Mouse (Mus musculus) heart, embryonic 11.5 days (tissue): ENCODE data around the gene Nuak1. TPM values are rescaled to one million over a fixed set of nuclear protein-coding genes. Genes with fewer than 3 reads are reported as not detected.
A peak's percentile ranks its signal among the peaks of the same experiment; 100 is the strongest.

Source experiments
- ATAC-seq: fragments of 200-750 bp; cut with Nextera tagmentation; replicated peaks from 2 replicates; pipeline ENCODE4 v1.8.0; 2017; ENCODE audit warnings: moderate library complexity; ENCODE audit not compliant: insufficient number of reproducible peaks, low FRiP score, low TSS enrichment
- H3K27ac ChIP-seq: fragments of 300-500 bp; sonication (generic); 2 replicates; pipeline ENCODE4 v1.5.1; 2014; ENCODE audit warnings: mild to moderate bottlenecking, low read depth, low read length
- H3K27me3 ChIP-seq: fragments of 300-500 bp; sonication (generic); 2 replicates; pipeline ENCODE4 v1.6.1; 2014; ENCODE audit warnings: mild to moderate bottlenecking, low read length, mixed read lengths; ENCODE audit not compliant: control insufficient read depth, insufficient read depth
- H3K36me3 ChIP-seq: fragments of 300-500 bp; sonication (generic); 2 replicates; pipeline ENCODE4 v1.6.1; 2014; ENCODE audit warnings: mild to moderate bottlenecking, low read length, moderate library complexity, mixed read lengths; ENCODE audit not compliant: control insufficient read depth, insufficient read depth
- H3K4me1 ChIP-seq: fragments of 300-500 bp; sonication (generic); 2 replicates; pipeline ENCODE4 v1.6.1; 2014; ENCODE audit warnings: low read length; ENCODE audit not compliant: control insufficient read depth, insufficient read depth
- H3K4me2 ChIP-seq: fragments of 300-500 bp; sonication (generic); 2 replicates; pipeline ENCODE4 v1.6.1; 2014; ENCODE audit warnings: mild to moderate bottlenecking, moderate library complexity
- H3K4me3 ChIP-seq: fragments of 300-500 bp; sonication (generic); 2 replicates; pipeline ENCODE4 v1.5.1; 2014; ENCODE audit warnings: low read depth, low read length
- H3K9ac ChIP-seq: fragments of 300-500 bp; sonication (generic); 2 replicates; pipeline ENCODE4 v1.6.1; 2014; ENCODE audit warnings: mild to moderate bottlenecking, low read depth, low read length, moderate library complexity
- H3K9me3 ChIP-seq: fragments of 300-500 bp; sonication (generic); replicated peaks from 2 replicates; pipeline ENCODE4 v1.6.1; 2016; ENCODE audit warnings: low read length; ENCODE audit not compliant: control insufficient read depth
- WGBS: fragments of 180-500 bp; shearing (Covaris S2); extraction: QIAGEN DNeasy Blood & Tissue Kit; methylation state at CpG from one replicate; pipeline ENCODE4 v1.1.7; 2014; ENCODE audit not compliant: insufficient replicate concordance; 5-methylcytosine and 5-hydroxymethylcytosine counted together
- polyA plus RNA-seq: library from polyadenylated mRNA; unstranded; fragments of >200 nt; fragmentation: Nextera tagmentation; extraction: Ambion mirVana; gene quantifications from 2 replicates; pipeline ENCODE4 v1.2.1, GENCODE M21; 2014

Gene Nuak1
- polyA plus RNA-seq, 1 experiment from 2014 or later, result 3.0 TPM

- H3K27ac ChIP-seq, result peak overlapping the region; percentile 68
- ATAC-seq, result no peak
- no peaks in the 10 kb centered on the region for H3K9me3 ChIP-seq
- no peak overlapping the region for H3K9ac ChIP-seq
- H3K4me1 ChIP-seq, result peaks cover 52% of the 10 kb centered on the region
- H3K27me3 ChIP-seq, result no peaks in the 10 kb centered on the region
- 48% methylated on average over 8 of the region's 8 CpGs for WGBS
- H3K4me3 ChIP-seq, result no peak overlapping the region
- no peaks in the 10 kb centered on the region for H3K36me3 ChIP-seq
- peak overlapping the region; percentile 27; the same call in 1 of the 2 replicates for H3K4me2 ChIP-seq
These were observed 44.3 kb downstream of the Nuak1 start for GRCm38 (mm10) chr10:84395885-84396659.

GRCm38 (mm10) chr10:84395259-84395658, 45.1 kb downstream of the Nuak1 start:
- H3K27me3 ChIP-seq, result no peaks in the 10 kb centered on the region
- no peaks in the 10 kb centered on the region for H3K9me3 ChIP-seq
- ATAC-seq, result no peak
- H3K4me3 ChIP-seq, result no peak overlapping the region
- H3K9ac ChIP-seq, result no peak overlapping the region
- peak overlapping the region; percentile 27; the same call in 1 of the 2 replicates for H3K4me2 ChIP-seq
- WGBS, result 43% methylated on average over 5 of the region's 5 CpGs
- no peaks in the 10 kb centered on the region for H3K36me3 ChIP-seq
- peak overlapping the region; percentile 47 for H3K27ac ChIP-seq
- H3K4me1 ChIP-seq, result peaks cover 53% of the 10 kb centered on the region

- WGBS, result 53% methylated on average over 12 of the region's 12 CpGs
- Histone ChIP-seq H3K9ac (no peak overlapping the region), H3K4me1 (peaks cover 66% of the 10 kb centered on the region), H3K36me3 (no peaks in the 10 kb centered on the region), H3K4me2 (no peak overlapping the region), H3K27ac (no peak overlapping the region), H3K27me3 (no peaks in the 10 kb centered on the region), H3K4me3 (no peak overlapping the region), H3K9me3 (no peaks in the 10 kb centered on the region)
- ATAC-seq, result no peak
These were observed 46.5 kb downstream of the Nuak1 start for GRCm38 (mm10) chr10:84393881-84394280.

- no peaks in the 10 kb centered on the region for H3K9me3 ChIP-seq
- no peaks in the 10 kb centered on the region for H3K27me3 ChIP-seq
- H3K9ac ChIP-seq, result no peak overlapping the region
- peaks cover 71% of the 10 kb centered on the region for H3K4me1 ChIP-seq
- H3K27ac ChIP-seq, result no peak overlapping the region
- no peak overlapping the region for H3K4me3 ChIP-seq
- no peaks in the 10 kb centered on the region for H3K36me3 ChIP-seq
- WGBS, result 61% methylated on average over 9 of the region's 9 CpGs
- no peak for ATAC-seq
- no peak overlapping the region for H3K4me2 ChIP-seq
These were observed 47.0 kb downstream of the Nuak1 start for GRCm38 (mm10) chr10:84393405-84393804.

- no peak for ATAC-seq
- Histone ChIP-seq H3K27ac (peak overlapping the region; percentile 11; the same call in 1 of the 2 replicates), H3K36me3 (no peaks in the 10 kb centered on the region), H3K9ac (no peak overlapping the region), H3K9me3 (no peaks in the 10 kb centered on the region), H3K4me3 (no peak overlapping the region), H3K4me2 (no peak overlapping the region), H3K4me1 (peaks cover 78% of the 10 kb centered on the region), H3K27me3 (no peaks in the 10 kb centered on the region)
- WGBS, result 71% methylated on average over 3 of the region's 3 CpGs
These were observed 47.7 kb downstream of the Nuak1 start for GRCm38 (mm10) chr10:84392723-84393081.

GRCm38 (mm10) chr10:84392027-84392722, 48.2 kb downstream of the Nuak1 start:
- Histone ChIP-seq H3K9ac (0 out of 2 replicates have a peak overlapping the region, but pooled peaks have one; percentile 24), H3K36me3 (no peaks in the 10 kb centered on the region), H3K9me3 (no peaks in the 10 kb centered on the region), H3K4me3 (no peak overlapping the region), H3K27ac (peak overlapping the region; percentile 11; the same call in 1 of the 2 replicates), H3K27me3 (no peaks in the 10 kb centered on the region), H3K4me2 (peak overlapping the region; percentile 50), H3K4me1 (peaks cover 80% of the 10 kb centered on the region)
- 14% methylated on average over 14 of the region's 14 CpGs for WGBS
- ATAC-seq, result no peak

- 20% methylated on average over 5 of the region's 5 CpGs for WGBS
- no peak overlapping the region for H3K4me3 ChIP-seq
- 0 out of 2 replicates have a peak overlapping the region, but pooled peaks have one; percentile 0 for H3K4me2 ChIP-seq
- no peaks in the 10 kb centered on the region for H3K9me3 ChIP-seq
- H3K36me3 ChIP-seq, result no peaks in the 10 kb centered on the region
- no peaks in the 10 kb centered on the region for H3K27me3 ChIP-seq
- peak overlapping the region; percentile 58 for H3K9ac ChIP-seq
- peak overlapping the region; percentile 46 for H3K27ac ChIP-seq
- no peak for ATAC-seq
- peaks cover 80% of the 10 kb centered on the region for H3K4me1 ChIP-seq
These were observed 50.7 kb downstream of the Nuak1 start for GRCm38 (mm10) chr10:84389707-84390106.

GRCm38 (mm10) chr10:84388357-84389141, 51.8 kb downstream of the Nuak1 start:
- peaks cover 82% of the 10 kb centered on the region for H3K4me1 ChIP-seq
- peak overlapping the region; percentile 57 for H3K4me2 ChIP-seq
- H3K9ac ChIP-seq, result peak overlapping the region; percentile 46; the same call in 1 of the 2 replicates
- no peaks in the 10 kb centered on the region for H3K36me3 ChIP-seq
- WGBS, result 12% methylated on average over 22 of the region's 22 CpGs
- H3K4me3 ChIP-seq, result no peak overlapping the region; the same call in 1 of the 2 replicates
- ATAC-seq, result peak; percentile 15; the same call in 1 of the 2 replicates
- H3K27ac ChIP-seq, result peak overlapping the region; percentile 46
- H3K27me3 ChIP-seq, result no peaks in the 10 kb centered on the region
- H3K9me3 ChIP-seq, result no peaks in the 10 kb centered on the region
